10 mouse cellular contexts compared by ENCODE assay signal in the genomic region with DNA sequence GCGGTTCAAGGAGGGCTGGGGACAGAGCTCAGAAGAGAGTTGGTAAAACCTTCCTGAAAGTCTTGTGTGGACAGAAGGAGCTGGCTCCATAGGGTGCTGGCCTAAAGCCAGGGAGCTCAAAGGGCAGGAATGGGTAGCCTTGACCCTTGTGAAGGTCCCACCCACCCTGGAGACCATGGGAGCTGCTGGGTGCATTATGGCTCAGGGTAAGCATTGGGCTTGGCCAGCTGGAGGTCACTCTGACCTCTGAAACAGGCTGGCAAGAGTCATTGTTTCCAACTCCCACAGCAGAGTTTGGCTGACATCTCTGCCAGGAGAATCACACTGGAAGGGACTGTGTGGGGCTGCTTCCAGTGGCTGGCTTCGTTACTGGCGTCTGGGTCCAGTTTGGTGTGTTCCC.
DNase-seq lines count a peak whose midpoint lies in the region; ATAC-seq and TF ChIP-seq lines count a peak whose summit lies in the region.
"Had no signal": no experiment of that assay in that cellular context is flagged by ENCODE, and none has a peak within 500 bp of the region (broad histone marks: within the 10 kb centered on the region; RNA-seq: fewer than 3 reads in every experiment).

No protein-coding gene starts in this region.

- TF ChIP-seq POLR2A in cerebellum, adult 2 months (IDR thresholded peaks at IDR 0.05; ENCODE audit: borderline replicate concordance, insufficient read depth, low read length), result no peak

- TF ChIP-seq CTCF in cerebellum, adult 2 months (IDR thresholded peaks at IDR 0.05; ENCODE audit: borderline replicate concordance, insufficient read depth, low read depth, low read length), result no peak
- TF ChIP-seq CTCF in left cerebral cortex, adult 2 months (IDR thresholded peaks at IDR 0.05), result no peak

- H3K4me3 ChIP-seq in cerebellum, adult 2 months (replicated peaks; ENCODE audit: insufficient read depth, low read depth, low read length), result no peak overlapping the region
- no peak overlapping the region for H3K4me3 ChIP-seq in heart, embryonic 12.5 days
- no peak overlapping the region for H3K4me3 ChIP-seq in left cerebral cortex, adult 2 months

- H3K9me3 ChIP-seq in heart, embryonic 12.5 days (replicated peaks), result no peaks in the 10 kb centered on the region

- no peak overlapping the region for H3K4me2 ChIP-seq in heart, embryonic 12.5 days

- intact Hi-C loops in left cerebral cortex, adult 2 months (cut with DNase I), result no loop called here

- ATAC-seq in heart, embryonic 12.5 days (ENCODE audit: insufficient number of reproducible peaks, low FRiP score), result 0 out of 2 replicates have a peak, but pooled peaks have one; percentile 45
- ATAC-seq: intestine, postnatal 0 days had no signal

- no peak overlapping the region for H3K9ac ChIP-seq in heart, embryonic 12.5 days

- WGBS in cerebellum, adult 2 months, result 14% methylated on average over 3 of the region's 3 CpGs
- 71% methylated on average over 3 of the region's 3 CpGs for WGBS in heart, embryonic 12.5 days

- DNase-seq in cerebellum, adult 2 months, result peak; percentile 14 to 15
- no peak for DNase-seq in cerebellum, adult 18-20 months
- peak; percentile 32 for DNase-seq in lung, postnatal 14 days
- no peak for DNase-seq in lung, postnatal 4 days
- peak; percentile 71 for DNase-seq in ovary, postnatal 36 days (ENCODE audit: low spot score)
- no peak for DNase-seq in neural tube, embryonic 10.5 days (ENCODE audit: extremely low spot score, low spot score)
- no peak for DNase-seq in left cerebral cortex, adult 2 months (ENCODE audit: extremely low spot score in 1 of 2, low spot score in 2 of 2)
- DNase-seq: liver had no signal

- peaks cover 7% of the 10 kb centered on the region; the same call in 1 of the 2 replicates for H3K4me1 ChIP-seq in cerebellum, adult 2 months (ENCODE audit: control insufficient read depth, insufficient read depth, low read length)
- H3K4me1 ChIP-seq in heart, embryonic 12.5 days (replicated peaks), result peaks cover 10% of the 10 kb centered on the region; the same call in 1 of the 2 replicates

- no peak overlapping the region for H3K27ac ChIP-seq in cerebellum, adult 2 months (ENCODE audit: insufficient read depth, low read length)
- H3K27ac ChIP-seq in heart, embryonic 12.5 days (ENCODE audit: poor library complexity, severe bottlenecking), result no peak overlapping the region
- H3K27ac ChIP-seq in left cerebral cortex, adult 2 months, result no peak overlapping the region

- no peaks in the 10 kb centered on the region for H3K36me3 ChIP-seq in heart, embryonic 12.5 days

- H3K27me3 ChIP-seq in cerebellum, adult 2 months (ENCODE audit: control insufficient read depth, insufficient read depth, low read length), result no peaks in the 10 kb centered on the region
- H3K27me3 ChIP-seq in heart, embryonic 12.5 days (replicated peaks), result no peaks in the 10 kb centered on the region

Comparison
In these comparisons a context has a peak if more than half of its experiments do, and no peak if none do; other contexts are left out.
1. DNase-seq: peak in cerebellum, adult 2 months (2 of 2), lung, postnatal 14 days (single experiment) and ovary, postnatal 36 days (single experiment); none in cerebellum, adult 18-20 months (0 of 2), lung, postnatal 4 days (0 of 2), neural tube, embryonic 10.5 days (single experiment) and left cerebral cortex, adult 2 months (0 of 2).